Mouse (Mus musculus) olfactory bulb, adult 2 months (tissue): ENCODE data around the gene Kcna4.

Experiments used
- CTCF ChIP-seq: fragments of 200-500 bp; IDR thresholded peaks from 2 replicates; pipeline ENCODE4 v1.5.1; 2012; ENCODE audit warnings: low read depth, mild to moderate bottlenecking, low read length, moderate library complexity; ENCODE audit not compliant: insufficient read depth
- POLR2A ChIP-seq: fragments of 200-500 bp; IDR thresholded peaks from 2 replicates; pipeline ENCODE4 v1.6.1; 2012; ENCODE audit warnings: mild to moderate bottlenecking, low read depth, low read length, moderate library complexity; ENCODE audit not compliant: insufficient read depth

- TF ChIP-seq POLR2A, result no peak
- TF ChIP-seq CTCF, result no peak
These were observed 54.4 kb downstream of the Kcna4 start for GRCm38 (mm10) chr2:107344807-107345206.
